Mouse (Mus musculus) skeletal muscle tissue, adult 2 months (tissue): ENCODE measurements at regions not wholly inside any gene's neighbourhood (a gene's known extent, or its start where the extent isn't known, plus 50 kb on each side); places are given as distances from the start of the nearest gene placed in this dataset.

ENCODE experiments used
- DNase-seq: peaks from one replicate; pipeline ENCODE4 v3.0.0-alpha.2; 2012; ENCODE audit warnings: low read depth, low spot score

DNA sequence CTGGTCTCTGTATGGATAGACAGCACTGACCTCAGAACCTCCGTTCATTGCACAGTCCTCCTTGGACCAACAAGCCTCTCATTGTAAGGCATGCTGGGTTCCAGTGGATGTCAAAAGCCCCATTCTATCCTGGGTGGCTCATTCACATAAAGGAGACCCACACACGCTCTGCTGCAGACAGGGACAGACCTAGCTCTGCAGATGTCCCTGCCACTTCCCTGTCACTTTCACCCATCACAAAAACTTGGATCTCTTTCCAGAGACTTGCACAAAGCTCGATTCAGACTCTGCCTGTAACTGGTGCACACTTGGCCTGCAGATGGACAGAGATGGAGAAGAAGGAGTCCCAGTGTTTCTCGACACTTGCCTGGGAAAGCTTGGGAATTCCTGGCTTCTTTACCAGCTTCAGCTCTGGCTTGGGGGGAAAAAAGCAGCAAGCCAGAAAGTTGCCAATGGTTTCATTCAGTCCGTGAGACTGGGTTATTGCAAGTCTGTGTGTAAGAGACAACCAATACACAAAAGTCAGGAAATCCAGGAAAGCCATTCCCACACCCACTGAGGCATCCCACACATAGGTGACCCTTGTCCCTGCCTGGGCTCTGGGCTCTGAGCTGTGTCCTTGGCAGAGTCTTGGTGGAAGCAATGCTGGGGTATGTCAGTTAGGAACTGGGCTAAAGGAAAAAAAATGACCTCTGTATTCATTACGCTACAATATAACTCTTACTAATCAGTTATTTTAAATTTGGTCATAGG, 136.1 kb upstream of the Car8 start:
- DNase-seq: no peak

GRCm38 (mm10) chr4:8374061-8374460, 135.2 kb upstream of the Car8 start:
- DNase-seq: no peak

DNA sequence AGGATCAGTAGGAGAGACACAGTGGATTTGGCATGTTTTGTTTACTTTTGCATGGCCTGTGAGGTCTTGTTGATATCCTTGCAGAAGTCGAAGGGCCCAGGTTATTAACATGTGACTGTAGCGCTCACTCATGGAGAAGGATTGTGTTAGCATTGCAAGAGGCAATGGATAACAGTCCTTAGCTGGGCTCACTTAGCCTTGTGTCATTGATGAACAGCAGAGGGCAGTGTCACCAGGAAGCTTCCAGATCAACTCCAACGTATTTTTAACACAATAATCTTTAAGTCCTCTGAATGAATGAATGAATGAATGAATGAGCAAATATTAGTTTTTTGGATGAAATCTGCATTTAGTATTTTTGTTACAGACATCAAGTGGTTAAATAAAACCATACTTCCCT, 133.2 kb upstream of the Car8 start:
- DNase-seq: no peak

GRCm38 (mm10) chr4:8370786-8371185, 131.9 kb upstream of the Car8 start:
- DNase-seq: no peak

GRCm38 (mm10) chr4:8367487-8368276, 128.8 kb upstream of the Car8 start:
- peak; percentile 21 for DNase-seq

GRCm38 (mm10) chr4:8366978-8367377, 128.1 kb upstream of the Car8 start:
- DNase-seq: no peak

DNA sequence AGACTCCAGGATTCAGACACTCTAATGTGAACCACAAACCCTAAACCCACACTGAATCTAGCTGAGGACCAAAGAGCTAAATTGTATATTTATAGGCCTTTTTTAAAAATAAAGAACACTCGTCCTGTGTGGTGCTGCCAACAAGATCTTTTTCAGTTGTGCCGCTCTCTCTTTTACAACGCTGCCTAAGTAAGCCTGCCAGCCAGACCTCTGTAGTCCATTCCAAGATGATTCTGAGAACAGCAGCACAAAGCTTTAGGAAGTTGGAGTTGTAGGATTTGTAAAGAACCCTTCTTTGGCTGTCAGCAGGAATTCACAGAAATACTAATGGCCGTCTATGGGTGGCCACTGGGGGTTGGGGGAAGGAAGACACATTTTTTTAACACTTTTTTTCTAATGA, 123.6 kb upstream of the Car8 start:
- no peak for DNase-seq

GRCm38 (mm10) chr4:8361931-8362330, 123.1 kb upstream of the Car8 start:
- no peak for DNase-seq

GRCm38 (mm10) chr4:8361305-8361704, 122.5 kb upstream of the Car8 start:
- no peak for DNase-seq

DNA sequence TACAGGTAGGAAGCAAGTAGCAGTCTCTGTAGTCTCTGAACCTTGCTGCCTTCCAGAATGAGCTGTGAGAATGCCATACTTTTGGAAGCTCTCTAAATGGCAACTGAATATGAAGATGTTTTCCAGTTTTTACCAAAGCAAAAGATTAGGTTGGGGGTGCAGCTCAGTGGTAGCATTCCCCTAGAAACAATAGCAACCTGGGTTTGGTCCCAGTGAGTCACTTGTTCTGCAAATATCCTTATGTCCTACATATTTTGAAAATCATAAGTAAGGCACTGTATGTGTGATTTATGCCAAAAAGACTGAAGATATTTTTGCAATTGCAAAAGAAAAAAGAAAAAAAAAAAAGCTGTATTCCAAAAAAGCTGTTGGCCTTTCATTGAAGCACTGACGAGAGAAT, 118.6 kb upstream of the Car8 start:
- DNase-seq: no peak

GRCm38 (mm10) chr4:8341928-8342327, 103.1 kb upstream of the Car8 start:
- DNase-seq: no peak

DNA sequence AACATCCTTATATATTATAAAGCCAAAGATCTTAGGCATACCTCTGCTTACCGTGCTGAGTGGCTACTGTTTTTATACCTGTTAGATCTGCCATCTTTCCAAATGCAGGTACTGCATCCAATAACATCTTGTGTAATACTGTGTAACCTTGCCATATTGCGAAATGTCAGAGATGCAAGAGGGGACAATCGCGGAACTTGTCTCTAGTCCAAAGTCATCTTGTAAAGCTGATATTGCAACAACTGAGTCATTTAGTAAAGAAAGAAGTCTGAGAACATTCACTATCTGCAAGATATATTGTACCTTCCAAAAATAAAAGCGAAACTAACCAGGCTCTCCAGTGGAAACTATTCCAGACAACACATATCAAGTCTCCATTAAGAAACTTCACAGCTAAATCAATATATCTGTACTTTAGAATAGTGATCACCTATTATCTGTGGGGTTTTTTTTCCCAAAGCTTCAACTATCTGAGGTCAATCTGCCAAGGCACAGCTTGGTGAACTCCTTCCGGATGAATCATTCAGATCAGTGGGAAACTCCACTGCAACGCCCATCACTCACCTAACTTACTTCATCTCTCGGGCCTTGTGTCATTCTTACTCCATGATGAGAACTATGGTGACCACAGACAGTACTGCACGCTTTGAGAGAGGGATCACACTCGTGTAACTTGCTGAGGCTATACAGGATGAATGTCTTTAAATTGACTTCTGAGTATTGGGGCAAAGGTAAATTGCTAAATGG, 70.6 kb upstream of the Car8 start:
- DNase-seq: no peak

- DNase-seq: no peak
Observed at GRCm38 (mm10) chr4:8292563-8292962, 53.7 kb upstream of the Car8 start.

DNA sequence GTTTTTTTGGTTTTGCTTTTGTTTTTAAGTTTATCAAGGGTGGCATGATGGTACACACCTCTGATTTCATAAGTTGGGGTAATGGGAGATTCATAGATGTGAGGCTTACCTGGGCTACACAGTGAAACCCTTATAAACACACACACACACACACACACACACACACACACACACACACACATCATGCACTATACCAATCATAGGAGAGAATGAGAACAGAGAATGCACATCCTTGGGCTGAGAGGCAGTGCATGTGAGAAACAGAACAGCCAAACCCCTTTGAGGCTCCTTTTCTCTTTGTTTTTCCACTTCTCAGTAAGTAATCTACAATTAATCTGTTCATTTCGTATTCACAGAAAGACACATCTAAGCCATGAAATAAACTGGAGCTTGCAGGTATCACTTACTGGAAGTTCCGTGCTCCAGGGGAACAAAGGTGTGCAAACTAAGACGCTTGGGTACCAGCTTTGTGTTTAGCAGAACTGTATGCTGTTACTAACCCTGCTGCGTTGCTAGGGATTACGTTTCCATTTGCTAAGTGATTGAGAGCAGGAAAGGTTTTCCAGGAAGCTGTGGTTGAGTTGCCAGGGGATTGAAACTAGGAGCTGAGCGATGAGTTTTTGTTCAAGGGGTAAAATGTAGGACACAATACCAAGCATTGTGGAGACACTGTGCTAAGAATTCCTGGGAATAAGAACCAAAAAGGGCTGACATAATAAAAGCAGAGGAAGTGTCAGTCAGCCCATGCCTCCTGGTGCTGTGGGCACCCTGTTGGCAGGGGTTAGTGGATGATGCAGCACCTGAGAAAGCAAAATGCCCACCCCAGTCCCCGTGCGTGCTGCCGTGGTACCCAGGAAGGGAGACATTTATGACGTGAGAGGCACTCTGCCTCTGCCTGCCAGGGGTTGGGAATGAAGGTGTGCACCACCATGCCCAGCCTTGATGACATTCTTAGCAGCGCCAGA, 53.0 kb upstream of the Car8 start:
- DNase-seq: no peak

- no peak for DNase-seq
Observed at GRCm38 (mm10) chr4:8289901-8290300, 51.1 kb upstream of the Car8 start.
